Mouse (Mus musculus) olfactory bulb, adult 2 months (tissue): ENCODE results near the gene Atp23.
A peak's percentile ranks its signal among the peaks of the same experiment; 100 is the strongest.

Experiments used
- CTCF ChIP-seq: fragments of 200-500 bp; IDR thresholded peaks from 2 replicates; pipeline ENCODE4 v1.5.1; 2012; ENCODE audit warnings: low read depth, mild to moderate bottlenecking, low read length, moderate library complexity; ENCODE audit not compliant: insufficient read depth
- POLR2A ChIP-seq: fragments of 200-500 bp; IDR thresholded peaks from 2 replicates; pipeline ENCODE4 v1.6.1; 2012; ENCODE audit warnings: mild to moderate bottlenecking, low read depth, low read length, moderate library complexity; ENCODE audit not compliant: insufficient read depth

DNA sequence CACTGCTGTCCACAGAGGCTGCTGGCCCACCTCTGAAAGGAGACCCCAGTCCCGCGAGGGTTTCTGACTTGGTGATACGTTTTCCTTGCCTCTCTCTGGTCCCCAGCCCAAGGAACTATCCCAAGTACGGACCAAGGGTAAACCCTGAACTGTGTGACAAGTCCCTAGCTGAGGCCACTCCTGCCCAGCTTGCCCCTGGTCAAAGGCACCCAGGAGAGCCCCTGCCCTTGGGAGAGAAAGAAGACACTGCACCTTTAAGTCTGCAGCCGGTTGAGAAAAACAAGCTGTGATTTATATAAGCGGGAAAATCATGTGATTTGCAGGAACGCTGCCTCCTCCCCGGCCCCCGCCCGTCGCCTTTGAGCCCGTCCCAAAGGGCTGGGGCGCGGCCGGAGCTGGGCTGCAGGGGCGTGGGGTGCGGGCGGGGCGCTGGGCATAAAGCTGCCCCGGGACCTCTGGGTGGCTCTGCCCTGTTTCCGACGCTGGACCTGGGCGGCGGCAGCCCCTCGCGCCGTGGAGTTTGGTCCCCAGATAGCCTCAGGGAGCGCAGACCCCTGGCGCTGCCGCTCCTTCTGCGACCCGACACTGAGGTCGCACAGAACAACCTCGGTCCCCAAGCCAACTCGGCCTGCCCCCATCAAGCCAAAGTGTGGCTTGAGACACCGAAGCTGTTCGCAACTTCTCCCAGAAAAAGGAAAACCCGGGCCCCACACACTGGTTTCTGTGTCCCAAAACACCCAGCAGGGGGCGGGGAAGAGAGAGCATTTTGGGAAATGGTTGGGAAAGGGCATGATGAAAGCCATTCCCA lies 27.1 kb upstream of the Atp23 start:
- TF ChIP-seq CTCF (peak; percentile 72), POLR2A (peak; percentile 46; the same call in 1 of the 2 replicates)
